Mouse (Mus musculus): Measurements from ENCODE around the gene Irgm1.

GRCm38 (mm10) chr11:48866481-48866880 lies 5.0 kb downstream of the Irgm1 start:
- TF ChIP-seq ZNF384 (IDR thresholded peaks at IDR 0.05; ENCODE audit: low read depth, low read length) (no peak), CHD2 (IDR thresholded peaks at IDR 0.05; ENCODE audit: low read depth, low read length) (no peak)
